Mouse (Mus musculus): ENCODE measurements around the gene Spata48.

Gene Spata48

DNA sequence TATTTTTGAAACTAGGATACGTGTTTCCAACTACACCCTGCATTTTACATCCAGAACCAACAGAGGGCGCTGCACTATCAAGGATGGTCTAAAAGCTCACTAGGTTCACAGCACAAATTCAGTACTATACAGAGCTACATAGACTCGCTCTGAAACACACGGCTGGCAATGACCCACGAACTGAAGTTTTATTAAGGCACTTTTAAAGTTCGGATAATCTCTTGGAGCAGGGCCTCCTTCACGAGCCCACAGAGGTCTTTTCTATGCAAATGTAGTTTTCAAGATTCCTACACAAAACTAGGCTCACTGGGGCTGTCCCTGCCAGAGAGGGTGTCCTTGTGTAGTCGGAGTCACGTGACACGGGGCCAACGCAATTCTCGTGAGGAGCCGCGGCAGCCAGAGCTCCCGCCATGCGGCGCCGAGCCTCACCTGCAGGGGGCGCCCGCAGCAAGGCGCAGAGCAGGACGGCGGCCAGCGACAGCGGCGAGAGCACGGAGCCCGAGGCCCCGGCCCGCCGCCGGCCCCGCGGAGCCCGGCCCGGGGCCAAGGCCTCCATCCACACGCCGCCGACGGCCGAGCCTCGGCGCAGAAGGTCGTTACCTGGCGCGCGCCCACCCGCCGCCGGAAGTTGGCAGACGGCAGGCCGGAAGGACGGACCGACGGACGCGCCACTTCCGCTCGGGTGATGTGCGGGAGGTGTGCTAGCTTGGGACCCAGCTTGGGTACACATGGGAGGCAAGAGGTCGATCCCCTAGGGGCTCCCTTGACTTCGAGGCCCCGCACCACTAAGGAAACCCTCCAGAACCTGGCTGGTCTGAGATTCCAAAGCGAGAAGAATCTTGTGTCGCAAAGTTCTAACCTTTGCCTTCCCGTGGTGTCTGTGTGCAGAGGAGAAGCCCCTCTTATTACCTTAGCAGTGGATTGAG lies at the start of gene Spata48, which contains the start of gene Zpbp:
Gene Spata48, plus strand, starts transcription at position 460 of the 926 bp plus-strand sequence.
Gene Zpbp, minus strand, starts transcription at position 774 of the 926 bp plus-strand sequence.
- DNase-seq: peak; percentile 94

DNA sequence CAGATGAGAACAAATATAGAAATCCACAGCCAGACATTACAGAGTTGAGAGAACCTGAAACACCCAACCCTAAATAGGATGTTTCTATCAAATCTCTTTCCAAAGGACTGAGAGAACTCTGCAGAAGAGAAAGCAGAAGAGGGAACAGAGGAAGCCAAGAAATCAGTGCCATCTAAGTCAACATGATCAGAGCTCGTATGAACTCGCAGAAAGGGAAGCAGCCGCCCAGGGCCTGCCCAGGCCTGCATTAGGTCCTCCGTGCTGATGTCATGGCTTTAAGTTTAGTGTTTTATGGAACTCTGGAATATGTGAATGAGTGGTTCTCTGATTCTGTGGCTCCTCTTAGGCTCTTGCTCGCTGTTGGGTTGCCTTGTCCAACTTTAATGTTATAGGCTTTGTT lies 47.7 kb upstream of the Spata48 start:
- no peak for DNase-seq

DNA sequence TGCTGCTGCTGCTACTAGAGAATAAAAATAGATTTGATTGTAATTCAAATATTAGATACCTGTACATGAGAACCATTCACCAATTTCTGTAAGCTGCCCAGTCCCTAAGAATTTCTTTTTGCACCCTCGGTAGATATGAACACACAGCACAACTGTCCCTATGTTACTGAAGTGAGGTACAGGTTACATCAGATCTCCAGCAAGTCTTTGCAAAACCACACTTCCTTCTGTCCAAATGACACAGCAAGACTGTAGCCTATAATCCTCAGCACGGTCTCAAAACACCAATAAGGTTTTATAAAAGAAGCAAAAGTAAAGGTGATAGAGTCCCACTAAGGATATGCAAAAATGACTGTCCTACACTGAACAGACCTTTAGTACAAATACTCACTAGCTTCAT lies 44.5 kb upstream of the Spata48 start:
- no peak for DNase-seq

DNA sequence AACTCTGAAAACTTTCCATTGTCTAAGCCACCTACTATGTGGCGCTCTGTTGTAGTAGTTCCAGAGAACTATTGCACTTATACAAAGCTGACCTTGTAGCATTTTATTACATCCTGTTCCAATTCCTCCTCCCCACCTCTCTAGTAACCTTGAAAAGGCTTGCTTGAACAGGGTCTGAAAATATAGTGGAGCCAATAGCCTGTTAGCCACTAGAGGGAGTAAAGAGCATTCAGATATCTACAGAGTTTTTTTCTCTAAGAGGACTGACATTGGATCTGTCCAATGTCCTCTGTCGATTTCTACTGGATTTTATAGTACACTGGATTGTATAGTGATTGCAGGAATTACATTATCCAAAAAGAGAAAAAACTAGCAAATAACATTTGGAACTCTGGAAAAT lies 6.9 kb upstream of the Spata48 start:
- DNase-seq: peak; percentile 28

DNA sequence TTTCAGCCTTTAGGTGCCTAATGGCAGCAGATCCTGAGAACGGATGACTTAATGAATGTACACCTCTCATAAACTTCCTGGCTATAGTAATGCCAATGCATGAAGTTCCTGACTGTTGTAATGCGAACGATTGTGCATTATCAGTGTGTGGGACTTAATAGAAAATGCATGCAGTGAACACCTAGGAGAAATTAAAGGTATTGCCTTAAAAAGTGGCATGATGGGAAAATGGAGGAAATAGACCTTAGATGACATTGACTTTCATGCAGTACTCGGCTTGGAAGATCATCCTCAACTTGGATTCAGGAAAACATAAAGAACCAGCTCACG lies 632 bp downstream of the Spata48 start:
- no peak for DNase-seq

DNA sequence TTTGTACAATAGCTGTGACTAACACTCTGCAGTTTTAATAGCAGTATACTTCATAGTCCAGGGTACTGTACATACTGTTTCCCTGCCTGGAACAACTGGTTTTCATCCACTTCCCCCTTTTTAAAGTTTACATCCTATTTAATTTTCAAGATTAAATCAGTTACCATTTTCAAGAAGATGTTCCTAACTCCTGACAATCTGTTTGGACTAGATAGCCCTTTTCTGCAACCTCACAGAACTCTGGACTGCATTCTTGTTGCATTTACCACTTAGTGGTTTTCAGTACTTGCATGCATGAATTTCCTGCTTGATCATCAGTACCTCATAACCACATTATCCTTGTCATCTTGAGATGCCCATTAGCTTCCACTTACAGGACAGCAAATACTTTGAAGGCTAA lies 7.0 kb downstream of the Spata48 start:
- no peak for DNase-seq

DNA sequence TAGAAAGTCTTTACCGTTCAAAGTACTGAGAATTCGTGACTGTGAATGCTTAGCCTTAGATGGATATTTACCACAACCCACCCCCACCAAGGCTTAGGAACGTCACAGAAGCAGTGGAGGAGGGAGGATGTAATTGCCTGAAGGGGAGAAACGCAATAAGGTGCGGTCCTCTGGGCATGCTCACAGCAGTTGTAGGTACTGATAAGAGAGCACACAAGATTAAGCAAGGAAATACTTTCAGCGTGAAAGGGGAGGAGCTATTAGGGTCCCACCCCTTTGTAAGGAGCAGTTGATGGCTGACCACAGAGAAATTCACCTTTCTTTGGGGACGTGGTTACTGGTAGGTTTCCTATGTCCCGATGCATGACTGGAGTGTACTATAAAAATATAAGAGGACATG lies 22.5 kb downstream of the Spata48 start:
- DNase-seq: no peak

DNA sequence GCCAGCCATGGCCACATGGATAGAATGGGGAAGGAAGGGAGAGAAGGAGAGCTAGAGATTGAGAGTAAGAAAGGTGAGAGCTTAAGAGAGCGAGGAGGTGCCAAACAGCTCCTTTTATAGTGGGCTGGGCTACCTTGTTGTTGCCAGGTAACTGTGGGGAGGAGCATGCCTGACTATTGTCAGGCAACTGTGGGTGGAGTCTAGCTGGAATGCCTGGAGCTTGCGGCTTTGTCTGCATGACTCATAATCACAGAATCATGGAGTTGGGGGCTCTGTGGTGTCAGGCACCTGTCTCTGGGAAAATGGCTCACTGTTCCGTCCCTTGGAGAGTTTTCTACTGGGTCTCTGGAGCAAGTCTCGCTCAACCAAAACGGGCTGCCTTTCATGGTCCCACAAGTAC lies 30.1 kb downstream of the Spata48 start:
- no peak for DNase-seq

DNA sequence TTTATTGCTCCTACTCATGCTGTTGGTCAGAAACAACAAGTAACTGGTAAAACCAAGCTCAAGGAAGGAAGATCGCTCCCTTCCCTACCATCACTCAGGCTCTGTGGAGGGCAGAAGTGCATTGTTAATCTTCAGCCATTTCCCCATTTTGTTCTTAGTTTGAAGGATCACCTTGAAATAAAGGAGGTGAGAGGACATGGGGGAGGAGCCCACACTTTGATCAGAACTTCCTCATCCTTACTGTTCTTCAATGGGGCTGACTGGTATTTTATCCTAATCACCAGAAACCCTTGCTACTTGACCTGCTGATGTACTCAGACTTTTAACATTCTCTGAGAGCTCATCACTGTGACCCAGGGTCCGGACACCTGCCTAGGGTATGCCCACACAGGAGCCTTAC lies 33.8 kb downstream of the Spata48 start:
- no peak for DNase-seq

DNA sequence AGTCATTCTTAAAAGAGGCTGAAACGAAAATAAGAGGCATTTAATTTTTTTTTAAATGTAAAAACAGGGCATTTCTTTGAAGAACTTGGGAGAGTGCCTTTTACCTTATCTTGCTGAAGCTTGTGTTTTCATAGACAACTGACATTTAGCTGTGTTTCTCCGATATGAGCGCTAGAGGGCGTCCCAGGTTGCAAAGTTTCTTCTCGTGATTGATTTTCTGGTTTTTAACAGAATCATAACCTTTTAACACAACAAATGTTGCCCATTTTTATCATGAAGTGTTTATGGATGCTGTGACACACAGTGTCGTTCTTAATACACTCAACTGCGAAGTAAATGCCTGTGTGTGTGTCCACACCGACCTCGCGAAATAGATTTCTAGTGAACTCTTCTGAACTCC lies 38.0 kb downstream of the Spata48 start:
- peak; percentile 25 for DNase-seq

DNA sequence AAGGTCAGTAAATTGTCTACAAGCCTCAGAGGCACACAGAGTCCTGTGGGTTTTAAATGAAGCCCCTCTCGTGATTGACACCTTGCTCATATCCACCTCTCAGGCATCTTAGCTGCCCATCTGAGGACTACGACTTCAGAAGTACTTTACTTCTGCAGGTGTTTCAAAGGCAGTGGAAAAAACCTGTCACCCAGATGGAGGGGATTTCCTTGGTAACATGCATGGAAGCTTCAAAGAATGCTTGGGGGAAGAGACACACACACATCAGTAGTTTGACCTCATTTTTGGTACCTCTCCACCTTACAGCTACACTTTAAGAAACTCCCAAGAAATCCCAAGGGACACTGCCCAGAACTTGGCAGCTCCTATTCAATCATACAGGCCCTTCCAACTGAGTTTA lies 44.3 kb downstream of the Spata48 start:
- DNase-seq: no peak

DNA sequence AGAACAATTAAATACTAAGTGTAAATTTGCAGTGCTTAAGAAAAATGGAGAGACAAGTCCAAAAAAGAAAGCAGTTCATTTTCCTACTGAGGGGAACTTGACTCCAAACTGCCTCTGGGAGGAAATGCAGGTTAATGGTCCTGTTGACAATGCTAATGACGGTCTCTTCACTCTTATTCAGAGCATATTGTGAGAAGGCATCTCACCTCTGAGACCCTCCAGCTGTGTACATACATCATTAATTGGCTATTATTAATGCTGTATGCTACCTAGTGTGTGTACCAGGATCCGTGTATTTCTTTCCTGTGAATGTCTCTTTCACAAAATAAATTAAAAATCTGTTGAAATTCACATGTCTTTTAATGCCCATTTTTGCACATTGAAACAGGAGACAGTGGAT lies 47.5 kb downstream of the Spata48 start:
- DNase-seq: no peak

DNA sequence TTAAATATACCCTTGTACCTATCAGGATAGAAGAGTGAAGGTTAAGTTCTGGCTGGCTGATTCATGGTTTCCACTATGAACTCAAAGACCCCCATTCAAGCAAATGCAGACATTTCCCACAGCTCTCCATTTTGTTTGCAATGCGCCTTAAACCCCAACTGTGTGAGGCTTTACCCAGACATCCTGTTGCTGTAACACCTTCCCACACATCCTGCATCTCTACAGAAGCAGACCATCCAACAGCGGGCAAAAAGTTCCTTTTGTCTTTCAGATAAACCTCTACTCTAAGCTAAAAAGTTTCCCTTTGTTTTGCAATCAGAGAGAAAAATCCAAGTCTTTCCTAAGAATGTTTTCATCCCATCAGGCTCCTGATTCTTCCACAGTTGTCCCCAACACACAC lies 50.2 kb downstream of the Spata48 start:
- DNase-seq: no peak

DNA sequence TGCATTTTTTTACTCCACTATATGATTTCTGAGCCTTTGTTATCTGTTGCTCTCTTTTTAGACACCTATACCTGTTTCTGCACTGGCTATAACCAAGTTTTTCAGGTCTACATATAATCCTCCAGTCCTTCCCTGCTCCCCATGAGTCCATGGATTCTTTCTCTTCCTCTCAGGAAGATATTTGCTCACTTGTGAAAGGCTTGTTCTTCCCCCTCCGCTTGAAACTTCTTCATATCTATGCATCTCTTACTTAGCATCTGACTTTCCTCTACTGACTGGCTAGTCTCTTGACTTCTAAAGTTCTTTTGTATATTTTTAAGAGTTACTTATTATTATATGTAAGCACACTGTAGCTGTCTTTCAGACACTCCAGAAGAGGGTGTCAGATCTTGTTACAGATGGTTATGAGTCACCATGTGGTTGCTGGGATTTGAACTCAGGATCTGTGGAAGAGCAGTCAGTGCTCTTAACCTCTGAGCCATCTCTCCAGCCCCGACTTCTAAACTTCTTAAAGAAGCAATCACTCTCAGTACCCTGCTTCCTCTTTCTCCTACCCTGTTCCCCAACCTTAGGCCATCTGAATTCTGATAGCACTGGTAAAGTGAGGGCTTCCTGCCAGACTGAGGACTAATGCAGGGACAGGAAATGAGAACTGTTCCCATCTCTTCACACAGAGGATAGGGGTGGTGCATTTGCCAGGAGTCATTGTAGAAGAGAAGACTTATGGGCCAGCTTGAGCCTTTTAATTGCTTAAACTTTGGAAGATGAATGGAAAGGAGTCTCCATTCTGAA lies 51.3 kb downstream of the Spata48 start:
- DNase-seq: peak; percentile 4

DNA sequence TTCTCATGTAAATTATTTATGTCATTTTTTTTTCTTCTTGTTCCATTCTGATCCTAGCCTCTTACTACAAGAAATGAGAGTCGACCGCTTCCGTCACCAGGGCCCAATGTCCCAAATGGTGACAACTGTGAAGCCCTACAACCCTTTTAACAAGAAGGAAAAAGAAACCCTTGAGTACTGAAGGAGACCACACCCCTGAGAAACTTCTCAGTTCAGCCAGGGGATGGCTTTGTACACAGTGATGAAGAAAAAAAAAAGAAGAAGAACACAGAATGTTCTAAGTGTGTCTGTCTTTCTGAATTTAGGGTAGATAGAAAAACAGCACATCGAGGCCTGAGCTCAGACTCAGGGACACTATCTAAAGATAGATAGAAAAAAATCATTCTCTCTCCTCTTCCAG lies 53.0 kb downstream of the Spata48 start:
- no peak for DNase-seq

DNA sequence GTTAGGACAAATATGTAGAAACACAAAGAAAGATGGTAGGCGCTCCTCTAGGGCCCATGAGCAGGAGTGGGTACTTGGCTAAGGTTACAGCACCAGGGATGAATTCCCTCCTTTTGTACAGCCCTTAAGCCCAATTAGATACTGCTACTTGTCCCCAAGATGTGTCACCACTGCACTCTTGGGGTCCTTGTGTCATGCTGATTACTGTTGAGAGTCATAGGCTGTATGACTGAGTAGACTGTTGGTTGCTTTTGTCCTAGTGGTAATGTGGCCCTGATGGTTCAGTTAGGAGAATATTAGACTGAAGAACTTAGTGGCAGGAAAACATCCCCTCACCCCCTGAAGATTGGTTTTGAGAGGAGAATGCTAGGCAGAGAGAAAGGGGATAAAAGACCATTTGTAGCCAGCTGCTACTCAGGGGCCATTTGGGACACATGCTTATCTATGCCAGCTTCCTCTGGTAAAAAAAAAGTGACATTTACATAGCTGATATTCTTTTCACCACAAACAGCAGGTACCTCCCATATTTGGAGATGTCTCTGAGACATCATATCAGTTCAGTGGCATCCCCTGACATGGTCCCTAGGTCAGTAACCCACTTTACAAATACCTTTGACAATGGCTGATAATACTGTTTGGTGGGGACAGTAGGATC lies 56.0 kb downstream of the Spata48 start:
- DNase-seq: no peak

DNA sequence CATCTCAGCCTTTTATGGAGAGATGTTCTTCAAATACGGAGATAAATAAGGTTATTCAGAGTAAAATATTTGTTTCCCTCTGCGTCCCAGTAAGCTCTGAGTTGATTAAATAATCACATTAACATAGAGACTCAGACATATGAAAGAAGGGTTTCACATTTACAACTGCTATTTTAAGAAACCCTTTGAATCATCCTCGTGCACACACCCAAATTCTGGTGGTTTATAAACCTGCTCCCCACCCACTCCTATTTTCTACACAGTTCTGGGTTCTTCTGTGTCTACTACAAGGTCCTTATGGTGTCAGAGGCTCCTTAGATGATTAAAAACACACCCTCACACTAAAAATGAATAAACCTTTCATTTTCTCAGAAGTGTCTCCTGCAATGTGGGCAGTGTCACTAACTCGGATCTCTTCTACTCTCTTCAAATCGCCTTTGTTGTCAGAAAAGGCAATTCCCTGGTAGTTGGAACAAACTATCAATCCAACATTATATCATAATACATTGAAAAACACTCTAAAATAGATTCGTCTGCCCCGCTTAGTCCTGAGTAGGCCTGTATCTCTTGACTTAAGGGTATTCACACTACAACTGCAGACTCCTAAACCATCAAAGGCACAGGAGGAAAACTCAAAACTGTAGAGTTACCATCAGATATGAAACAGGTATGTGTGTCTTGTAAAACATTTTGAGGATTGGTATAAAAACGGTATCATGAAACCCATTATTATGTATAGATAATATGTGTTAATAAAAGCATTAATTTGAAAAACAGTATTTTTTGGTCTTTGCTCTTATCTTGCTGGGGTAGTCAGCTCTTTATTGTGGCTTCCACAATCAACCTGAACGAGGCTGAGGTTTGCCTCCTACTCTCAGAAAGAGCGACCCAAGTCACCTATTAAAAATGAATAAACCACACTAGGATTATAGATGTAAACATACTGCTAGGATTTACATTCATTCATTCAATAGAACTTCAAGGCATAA lies 57.7 kb downstream of the Spata48 start:
- DNase-seq: no peak

DNA sequence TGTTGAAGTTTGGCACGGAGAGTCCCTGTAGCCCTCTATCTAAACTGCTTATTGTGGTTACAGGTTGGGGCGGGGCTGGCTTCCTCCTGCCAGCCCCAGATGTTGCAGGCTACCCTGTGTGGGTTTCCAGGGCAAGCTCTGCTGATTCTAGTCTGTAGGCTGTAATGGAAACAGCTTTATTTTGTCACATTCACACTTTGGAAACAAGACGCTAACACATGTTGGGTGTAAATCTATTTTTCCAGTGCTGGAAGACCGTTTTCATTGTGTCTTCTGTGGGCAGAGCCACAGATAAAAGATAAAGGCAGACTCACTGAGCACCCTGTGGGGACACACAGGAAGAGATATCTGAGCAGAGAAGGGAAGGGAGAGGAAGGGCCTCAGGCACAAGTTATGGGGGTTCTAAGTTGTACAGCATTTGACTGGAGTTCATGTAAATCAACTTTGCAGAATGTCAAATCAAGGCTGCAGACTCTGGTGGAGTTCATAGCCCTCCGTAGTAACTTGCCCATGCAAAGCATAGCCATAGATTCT lies 60.1 kb downstream of the Spata48 start:
- peak; percentile 2 for DNase-seq

DNA sequence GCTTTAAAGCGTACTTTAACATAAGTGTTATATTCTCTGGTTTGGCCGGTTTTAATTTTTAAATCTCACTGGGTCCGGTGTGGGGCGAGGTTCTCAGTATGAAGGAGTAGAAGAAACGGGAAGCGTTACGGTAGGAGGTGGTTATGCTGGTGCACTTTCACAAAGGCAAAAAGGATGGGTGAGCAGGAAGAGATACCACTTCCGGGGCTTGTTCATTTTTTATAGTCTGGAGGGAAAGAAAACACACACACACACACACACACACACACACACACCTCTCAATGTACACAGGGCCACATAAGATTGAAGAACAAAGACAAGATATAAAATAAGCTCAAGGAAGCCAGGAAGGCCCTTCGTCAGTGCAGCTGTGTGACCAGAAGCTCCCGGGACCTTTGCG lies 66.9 kb downstream of the Spata48 start:
- DNase-seq: no peak

DNA sequence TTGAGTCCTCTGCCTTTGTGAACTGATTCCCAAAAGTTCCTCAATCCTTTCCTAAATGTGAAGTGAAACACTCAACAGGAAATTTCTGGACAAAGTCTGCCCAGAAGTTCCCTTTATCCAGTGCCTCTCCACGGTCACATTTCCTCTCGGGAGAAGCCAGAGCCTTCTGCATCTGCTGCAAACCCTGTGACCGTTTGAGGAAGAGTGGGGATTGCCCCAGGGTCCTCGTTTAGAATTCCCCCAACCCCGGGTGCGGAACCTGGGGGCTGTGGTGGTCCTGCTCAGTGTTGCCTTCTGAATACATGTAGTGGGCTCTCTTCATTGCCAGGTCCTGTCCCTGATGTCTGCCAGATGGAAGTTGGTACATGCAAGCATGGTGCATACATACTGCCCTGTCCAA lies 67.3 kb downstream of the Spata48 start:
- no peak for DNase-seq

DNA sequence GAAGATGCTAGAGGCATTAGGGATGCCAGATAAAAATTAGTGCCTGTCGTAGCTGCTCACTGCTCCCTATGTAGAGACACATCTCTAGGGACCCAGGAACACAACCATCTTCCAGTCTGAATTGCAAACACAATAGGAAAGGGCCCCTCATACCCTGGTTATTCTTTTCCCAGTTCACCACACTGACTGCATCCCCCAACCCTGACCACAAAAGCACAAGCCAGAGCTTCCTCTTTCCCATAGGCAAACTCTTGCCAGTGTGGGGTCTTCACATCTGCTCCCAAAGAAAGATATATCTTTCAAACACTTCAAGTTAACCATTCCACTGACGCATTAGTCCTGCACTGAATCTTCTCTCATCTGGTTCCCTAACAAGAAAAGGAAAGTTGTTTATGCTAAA lies 68.2 kb downstream of the Spata48 start:
- no peak for DNase-seq

DNA sequence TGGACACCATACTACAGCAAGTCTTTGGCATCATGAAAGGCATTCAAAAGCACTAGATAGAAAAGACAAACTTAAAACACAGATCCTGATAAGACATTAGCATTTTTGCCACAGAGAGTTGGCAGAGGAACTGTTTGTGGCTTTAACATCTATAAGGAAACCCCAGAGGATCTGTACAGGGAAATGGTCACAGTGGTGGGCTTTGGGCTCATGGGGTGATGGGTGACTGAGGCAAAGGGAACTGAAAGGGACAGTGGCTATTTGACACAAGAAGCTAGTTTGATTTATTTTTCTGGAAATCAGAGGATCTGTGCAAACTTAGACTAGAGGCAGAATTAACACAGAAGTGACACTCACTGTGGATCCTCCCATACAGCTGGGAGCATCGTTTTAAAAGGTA lies 74.4 kb downstream of the Spata48 start:
- DNase-seq: no peak

Data from kidney, adult 9 months (tissue).